Mouse (Mus musculus) E14TG2a.4 (cell line): ENCODE data around the gene Ccna1.

Source experiments
- CTCF ChIP-seq: conservative IDR thresholded peaks from 2 replicates; pipeline ENCODE4 v1.5.1; 2014; ENCODE audit warnings: low read length
- NANOG ChIP-seq: IDR thresholded peaks from 2 replicates; pipeline ENCODE4 v1.6.1; 2014; ENCODE audit warnings: borderline replicate concordance, low read length, mixed read lengths
- POU5F1 ChIP-seq: IDR thresholded peaks from 2 replicates; pipeline ENCODE4 v1.6.1; 2014; ENCODE audit warnings: low read length, borderline replicate concordance

DNA sequence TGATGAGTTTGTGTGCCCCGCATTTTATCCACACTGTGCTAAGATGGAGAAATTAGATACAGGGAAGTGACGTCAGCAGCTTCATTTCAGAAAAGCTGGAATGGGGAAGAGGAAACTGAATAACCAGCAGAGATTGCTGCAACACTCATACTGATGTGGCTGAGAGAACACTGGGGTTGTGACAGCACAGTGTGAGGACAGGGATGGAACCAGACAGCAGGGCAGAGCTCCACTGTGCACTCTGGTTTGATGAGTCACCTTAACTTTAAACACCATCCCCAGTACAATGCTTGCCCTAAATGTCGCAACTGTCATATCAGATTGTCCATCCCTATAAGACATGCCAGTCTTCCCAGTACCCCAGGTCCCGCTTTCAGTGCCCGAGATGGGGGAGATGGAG, 17.7 kb downstream of the Ccna1 start:
- TF ChIP-seq CTCF (no peak), POU5F1 (no peak), NANOG (no peak)
